Comparison of ENCODE assay signal across 17 mouse cellular contexts in the genomic region with DNA sequence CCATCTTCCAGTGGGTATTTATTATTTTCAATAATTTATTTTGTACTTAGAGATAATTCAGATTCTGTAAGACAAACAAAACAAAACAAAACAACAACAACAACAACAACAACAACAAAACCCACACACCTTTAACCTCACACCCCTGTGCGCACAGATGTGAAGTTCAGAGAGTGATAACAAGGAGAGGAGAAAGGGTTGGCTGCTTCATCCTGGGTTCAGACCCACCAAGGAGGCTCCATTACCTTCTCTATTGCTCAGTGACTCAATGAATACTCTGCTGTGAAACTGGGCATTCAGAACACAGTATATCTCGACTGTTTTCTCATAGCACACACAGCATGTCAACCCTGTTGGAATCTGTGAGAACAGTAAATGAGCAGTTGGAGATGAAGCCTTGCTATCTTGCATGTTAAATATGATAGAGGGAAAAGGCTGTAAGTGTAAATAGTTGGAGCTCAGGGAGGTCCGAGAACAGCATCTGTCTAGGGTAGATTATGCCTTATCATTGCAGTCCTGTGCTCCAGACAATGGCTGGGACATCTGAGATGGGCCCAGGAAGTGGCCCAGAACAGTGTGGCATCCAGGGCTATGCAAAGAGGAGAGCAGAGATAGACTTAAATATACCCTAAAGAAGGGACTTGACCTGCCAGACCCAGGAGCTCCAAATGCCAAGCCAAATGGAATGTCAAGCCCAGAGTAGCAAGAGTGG. TPM values are rescaled to one million over a fixed set of nuclear protein-coding genes. Genes with fewer than 3 reads are reported as not detected.
DNase-seq lines count a peak whose midpoint lies in the region; ATAC-seq and TF ChIP-seq lines count a peak whose summit lies in the region.
"Had no signal": no experiment of that assay in that cellular context is flagged by ENCODE, and none has a peak within 500 bp of the region (broad histone marks: within the 10 kb centered on the region; RNA-seq: fewer than 3 reads in every experiment).

No protein-coding gene starts in this region.

- H3K36me3 ChIP-seq in heart, embryonic 12.5 days = no peaks in the 10 kb centered on the region
- no peaks in the 10 kb centered on the region for H3K36me3 ChIP-seq in MEL (ENCODE audit: control insufficient read depth in 1 of 2, insufficient read depth in 2 of 2, low read length in 2 of 2)
- H3K36me3 ChIP-seq in erythroblast, embryonic 14.5 days (ENCODE audit: control insufficient read depth) = peaks cover 36% of the 10 kb centered on the region
- peaks cover 59% of the 10 kb centered on the region for H3K36me3 ChIP-seq in liver, postnatal 0 days (replicated peaks; ENCODE audit: insufficient read depth, low read length)
- H3K36me3 ChIP-seq in forebrain, embryonic 16.5 days (ENCODE audit: control insufficient read depth, insufficient read depth) = no peaks in the 10 kb centered on the region
- H3K36me3 ChIP-seq: embryonic facial prominence, embryonic 15.5 days; forebrain, embryonic 15.5 days had no signal

- H3K9me3 ChIP-seq in heart, embryonic 12.5 days (replicated peaks) = no peaks in the 10 kb centered on the region
- no peaks in the 10 kb centered on the region for H3K9me3 ChIP-seq in MEL (replicated peaks; ENCODE audit: insufficient read depth, low read length)
- H3K9me3 ChIP-seq in erythroblast, embryonic 14.5 days (ENCODE audit: control insufficient read depth, low read length) = no peaks in the 10 kb centered on the region
- H3K9me3 ChIP-seq in liver, postnatal 0 days (ENCODE audit: low read length) = no peaks in the 10 kb centered on the region
- H3K9me3 ChIP-seq in forebrain, embryonic 16.5 days (ENCODE audit: control insufficient read depth, low read length) = no peaks in the 10 kb centered on the region
- H3K9me3 ChIP-seq: embryonic facial prominence, embryonic 15.5 days; forebrain, embryonic 15.5 days; kidney, embryonic 15.5 days; limb, embryonic 15.5 days had no signal

- peak; percentile 55 to 79 for TF ChIP-seq EP300 in MEL (IDR thresholded peaks at IDR 0.05; ENCODE audit: low read depth in 1 of 2, low read length in 2 of 2)
- peak; percentile 100 for TF ChIP-seq EP300 in liver, postnatal 0 days (IDR thresholded peaks at IDR 0.05; ENCODE audit: low read depth)

- peaks cover 9% of the 10 kb centered on the region; the same call in 1 of the 2 replicates for H3K4me1 ChIP-seq in heart, embryonic 12.5 days (replicated peaks)
- no peaks in the 10 kb centered on the region; a peak in 1 of 4 replicates for H3K4me1 ChIP-seq in MEL (ENCODE audit: control insufficient read depth in 1 of 2, insufficient read depth in 2 of 2, low read length in 2 of 2)
- H3K4me1 ChIP-seq in erythroblast, embryonic 14.5 days (ENCODE audit: control insufficient read depth) = peaks cover 81% of the 10 kb centered on the region
- H3K4me1 ChIP-seq in liver, postnatal 0 days (ENCODE audit: insufficient read depth) = peaks cover 38% of the 10 kb centered on the region
- peaks cover 14% of the 10 kb centered on the region for H3K4me1 ChIP-seq in forebrain, embryonic 16.5 days (replicated peaks; ENCODE audit: control insufficient read depth, insufficient read depth, low read length)

- no peak overlapping the region for H3K9ac ChIP-seq in heart, embryonic 12.5 days
- H3K9ac ChIP-seq in MEL (ENCODE audit: control insufficient read depth, low read depth, low read length, poor library complexity, severe bottlenecking) = no peak overlapping the region
- peak overlapping the region; percentile 22 for H3K9ac ChIP-seq in liver, postnatal 0 days (replicated peaks)
- no peak overlapping the region for H3K9ac ChIP-seq in forebrain, embryonic 16.5 days (replicated peaks; ENCODE audit: low read depth, low read length)
- H3K9ac ChIP-seq: embryonic facial prominence, embryonic 15.5 days; forebrain, embryonic 15.5 days; kidney, embryonic 15.5 days; limb, embryonic 15.5 days had no signal

- no peak for DNase-seq in heart, adult 11 months
- DNase-seq in MEL (ENCODE audit: low read depth, low spot score) = peak; percentile 38
- DNase-seq in liver, postnatal 0 days = peak; percentile 40
- no peak for DNase-seq in cerebellum, postnatal 36 days
- DNase-seq in B cell, adult 2 months = no peak
- DNase-seq: cerebellum, adult 8-10 months; heart, adult 2 months; layer of hippocampus, adult 9-11 months; midbrain, embryonic 14.5 days had no signal

- WGBS in heart, embryonic 12.5 days = 59% methylated on average over 3 of the region's 3 CpGs
- WGBS in liver, postnatal 0 days (ENCODE audit: insufficient replicate concordance) = 47% methylated on average over 3 of the region's 3 CpGs
- WGBS in forebrain, embryonic 16.5 days = 88% methylated on average over 3 of the region's 3 CpGs

- TF ChIP-seq CTCF in MEL (IDR thresholded peaks at IDR 0.05 in 2 of 3, conservative IDR thresholded peaks at IDR 0.05 in 1 of 3; ENCODE audit: control insufficient read depth in 1 of 3, insufficient read depth in 1 of 3, low read depth in 2 of 3, low read length in 3 of 3, poor library complexity in 1 of 3, severe bottlenecking in 1 of 3) = no peak
- TF ChIP-seq CTCF in liver, postnatal 0 days (IDR thresholded peaks at IDR 0.05; ENCODE audit: low read depth) = no peak

- H3K4me2 ChIP-seq in heart, embryonic 12.5 days = peak overlapping the region; percentile 12; the same call in 1 of the 2 replicates
- peak overlapping the region; percentile 97 for H3K4me2 ChIP-seq in liver, postnatal 0 days (ENCODE audit: low read depth, low read length)
- H3K4me2 ChIP-seq in forebrain, embryonic 16.5 days (ENCODE audit: low read length) = no peak overlapping the region
- H3K4me2 ChIP-seq: embryonic facial prominence, embryonic 15.5 days; forebrain, embryonic 15.5 days; kidney, embryonic 15.5 days; limb, embryonic 15.5 days had no signal

- H3K4me3 ChIP-seq in heart, embryonic 12.5 days = no peak overlapping the region
- no peak overlapping the region for H3K4me3 ChIP-seq in MEL (ENCODE audit: control insufficient read depth in 1 of 2, insufficient read depth in 1 of 2, low read depth in 2 of 2, low read length in 2 of 2)
- H3K4me3 ChIP-seq in erythroblast, embryonic 14.5 days (replicated peaks) = peak overlapping the region; percentile 33
- H3K4me3 ChIP-seq in liver, postnatal 0 days (ENCODE audit: low read depth, low read length) = peak overlapping the region; percentile 96; the same call in 1 of the 2 replicates
- H3K4me3 ChIP-seq in forebrain, embryonic 16.5 days (replicated peaks; ENCODE audit: low read length) = no peak overlapping the region
- H3K4me3 ChIP-seq: embryonic facial prominence, embryonic 15.5 days; forebrain, embryonic 15.5 days; heart, adult 2 months; kidney, embryonic 15.5 days; limb, embryonic 15.5 days had no signal

- peak; percentile 85 for ATAC-seq in heart, embryonic 12.5 days (ENCODE audit: insufficient number of reproducible peaks, low FRiP score)
- peak; percentile 86 for ATAC-seq in liver, postnatal 0 days
- ATAC-seq in forebrain, embryonic 16.5 days = no peak
- ATAC-seq: forebrain, embryonic 15.5 days; Patski had no signal

- TF ChIP-seq RAD21 in MEL (IDR thresholded peaks at IDR 0.05; ENCODE audit: low read depth, low read length) = no peak

- no peak for TF ChIP-seq POLR2A in MEL (IDR thresholded peaks at IDR 0.05; ENCODE audit: control insufficient read depth in 1 of 2, insufficient read depth in 1 of 2, low read depth in 1 of 2, low read length in 2 of 2, poor library complexity in 1 of 2)

- peak overlapping the region; percentile 48 for H3K27ac ChIP-seq in heart, embryonic 12.5 days (ENCODE audit: poor library complexity, severe bottlenecking)
- H3K27ac ChIP-seq in MEL (ENCODE audit: control insufficient read depth, low read depth, low read length) = no peak overlapping the region
- H3K27ac ChIP-seq in liver, postnatal 0 days (ENCODE audit: low read depth) = peak overlapping the region; percentile 88
- no peak overlapping the region for H3K27ac ChIP-seq in forebrain, embryonic 16.5 days (ENCODE audit: low read length)
- H3K27ac ChIP-seq: embryonic facial prominence, embryonic 15.5 days; forebrain, embryonic 15.5 days; heart, adult 2 months; kidney, embryonic 15.5 days; limb, embryonic 15.5 days had no signal

- 0 out of 2 replicates have a peak, but pooled peaks cover 5% of the 10 kb centered on the region for H3K27me3 ChIP-seq in heart, embryonic 12.5 days (replicated peaks)
- no peaks in the 10 kb centered on the region for H3K27me3 ChIP-seq in MEL (ENCODE audit: control insufficient read depth in 1 of 2, insufficient read depth in 2 of 2, low read length in 2 of 2)
- H3K27me3 ChIP-seq in erythroblast, embryonic 14.5 days (ENCODE audit: control insufficient read depth) = no peaks in the 10 kb centered on the region
- no peaks in the 10 kb centered on the region for H3K27me3 ChIP-seq in liver, postnatal 0 days (ENCODE audit: insufficient read depth, low read length)
- H3K27me3 ChIP-seq in forebrain, embryonic 16.5 days (replicated peaks; ENCODE audit: control insufficient read depth, insufficient read depth, low read length) = no peaks in the 10 kb centered on the region
- H3K27me3 ChIP-seq: embryonic facial prominence, embryonic 15.5 days; forebrain, embryonic 15.5 days; kidney, embryonic 15.5 days; limb, embryonic 15.5 days; Patski had no signal

- H3K79me2 ChIP-seq in MEL (ENCODE audit: control insufficient read depth, insufficient read depth, low read length, poor library complexity) = no peaks in the 10 kb centered on the region

RNA-seq across cellular contexts. Expression of a gene that starts 3.9 kb away (rescaled TPM):
- 5.3 and 6.4 TPM in 2 replicates for polyA plus RNA-seq in heart, embryonic 12.5 days (2016; fragmentation: Nextera tagmentation; extraction: Ambion mirVana)
- 0.69 and 0.89 TPM in 2 replicates for total RNA-seq in MEL (2012; rRNA removed)
- polyA plus RNA-seq in MEL (2012; ENCODE audit: insufficient read depth in 1 of 2, insufficient read length in 2 of 2, low read depth in 1 of 2, low replicate concordance in 2 of 2, missing spikeins in 1 of 2) = 1 to 10 TPM in 1 of 2 experiments, not detected in 1; 3.0 TPM
- 0.25 TPM in 2 replicates for polyA plus RNA-seq in erythroblast, embryonic 14.5 days (2012)
- 12.8 and 14.2 TPM in 2 replicates for polyA plus RNA-seq in liver, postnatal 0 days (2015; fragmentation: Nextera tagmentation; extraction: Ambion mirVana)
- polyA plus RNA-seq in forebrain, embryonic 16.5 days (2015; fragmentation: Nextera tagmentation; extraction: Ambion mirVana) = 12.4 and 16.6 TPM in 2 replicates

RNA-seq across cellular contexts. Expression of a gene that starts 16.7 kb away (rescaled TPM):
- 1.2 and 1.5 TPM in 2 replicates for polyA plus RNA-seq in heart, embryonic 12.5 days (2016; fragmentation: Nextera tagmentation; extraction: Ambion mirVana)
- 0.13 and 0.42 TPM in 2 replicates for total RNA-seq in MEL (2012; rRNA removed)
- under 1 TPM in 1 of 2 experiments, not detected in 1; 0.61 TPM for polyA plus RNA-seq in MEL (2012; ENCODE audit: insufficient read depth in 1 of 2, insufficient read length in 2 of 2, low read depth in 1 of 2, low replicate concordance in 2 of 2, missing spikeins in 1 of 2)
- polyA plus RNA-seq in erythroblast, embryonic 14.5 days (2012) = 1.2 and 1.7 TPM in 2 replicates
- 52.5 and 62.2 TPM in 2 replicates for polyA plus RNA-seq in liver, postnatal 0 days (2015; fragmentation: Nextera tagmentation; extraction: Ambion mirVana)
- 0.36 and 0.56 TPM in 2 replicates for polyA plus RNA-seq in forebrain, embryonic 16.5 days (2015; fragmentation: Nextera tagmentation; extraction: Ambion mirVana)

RNA-seq across cellular contexts. Expression of a gene that starts 57.9 kb away (rescaled TPM):
- 10.0 and 11.3 TPM in 2 replicates for polyA plus RNA-seq in heart, embryonic 12.5 days (2016; fragmentation: Nextera tagmentation; extraction: Ambion mirVana)
- not detected in 2 replicates for total RNA-seq in MEL (2012; rRNA removed)
- not detected for polyA plus RNA-seq in MEL (2012; ENCODE audit: insufficient read depth in 1 of 2, insufficient read length in 2 of 2, low read depth in 1 of 2, low replicate concordance in 2 of 2, missing spikeins in 1 of 2)
- polyA plus RNA-seq in erythroblast, embryonic 14.5 days (2012) = not detected in 2 replicates
- 3.1 and 3.2 TPM in 2 replicates for polyA plus RNA-seq in liver, postnatal 0 days (2015; fragmentation: Nextera tagmentation; extraction: Ambion mirVana)
- polyA plus RNA-seq in forebrain, embryonic 16.5 days (2015; fragmentation: Nextera tagmentation; extraction: Ambion mirVana) = 38.2 and 38.9 TPM in 2 replicates

Comparison
In these comparisons a context has a peak if more than half of its experiments do, and no peak if none do; other contexts are left out.
1. H3K27ac ChIP-seq: peak in heart, embryonic 12.5 days (single experiment) and liver, postnatal 0 days (single experiment); none in MEL (single experiment) and forebrain, embryonic 16.5 days (single experiment).
2. H3K4me3 ChIP-seq: peak in erythroblast, embryonic 14.5 days (single experiment) and liver, postnatal 0 days (single experiment); none in heart, embryonic 12.5 days (single experiment), MEL (0 of 2) and forebrain, embryonic 16.5 days (single experiment).
3. DNase-seq: peak in MEL (single experiment) and liver, postnatal 0 days (single experiment); none in heart, adult 11 months (single experiment), cerebellum, postnatal 36 days (0 of 2) and B cell, adult 2 months (0 of 2).
4. RNA of a gene that starts 16.7 kb away (polyA plus RNA-seq): 52.5 to 62.2 TPM in liver, postnatal 0 days; 1.2 to 1.7 TPM in erythroblast, embryonic 14.5 days, 1.2 to 1.5 TPM in heart, embryonic 12.5 days, 0.61 TPM in MEL and 0.36 to 0.56 TPM in forebrain, embryonic 16.5 days; every median in the first group is over 10 times any median in the second.